Mouse (Mus musculus): ENCODE measurements around the gene Snrpd3. TPM values are rescaled to one million over a fixed set of nuclear protein-coding genes. Genes with fewer than 3 reads are reported as not detected.
A peak's percentile ranks its signal among the peaks of the same experiment; 100 is the strongest.
"Not testable (repeated sequence)": the region's sequence is repeated elsewhere in the genome, so short reads cannot be mapped to it uniquely, and the experiment has no call there.

The Snrpd3 gene
- total RNA-seq, 2 experiments from 2014 or later: 65.7 to 69.5 TPM

GRCm38 (mm10) chr10:75525450-75525849 is 8.1 kb downstream of the Snrpd3 start:
- DNase-seq; intact Hi-C loops (cut with DNase I): not testable (repeated sequence)

GRCm38 (mm10) chr10:75530322-75530721 is 13.0 kb downstream of the Snrpd3 start:
- no peak for DNase-seq
- intact Hi-C loops (cut with DNase I): no loop called here

- intact Hi-C loops (cut with DNase I): no loop called here
- DNase-seq: no peak
These were observed 14.3 kb downstream of the Snrpd3 start for GRCm38 (mm10) chr10:75531532-75532090.

- intact Hi-C loops (cut with DNase I): no loop called here
- DNase-seq: no peak
These were observed 16.9 kb downstream of the Snrpd3 start for GRCm38 (mm10) chr10:75534216-75534615.

- DNase-seq: peak; percentile 40 to 52
- intact Hi-C loops (cut with DNase I): no loop called here
These were observed 17.6 kb downstream of the Snrpd3 start for GRCm38 (mm10) chr10:75534934-75535333.

GRCm38 (mm10) chr10:75535423-75535822 is 18.1 kb downstream of the Snrpd3 start:
- no peak for DNase-seq
- intact Hi-C loops (cut with DNase I): no loop called here

- intact Hi-C loops (cut with DNase I): no loop called here
- DNase-seq: no peak
These were observed 18.8 kb downstream of the Snrpd3 start for GRCm38 (mm10) chr10:75536123-75536522.

- no peak for DNase-seq
- intact Hi-C loops (cut with DNase I): no loop called here
These were observed 30.6 kb downstream of the Snrpd3 start for GRCm38 (mm10) chr10:75547901-75548300.

GRCm38 (mm10) chr10:75548486-75548885 is 31.1 kb downstream of the Snrpd3 start:
- DNase-seq: no peak

GRCm38 (mm10) chr10:75549886-75550285 is 32.5 kb downstream of the Snrpd3 start:
- intact Hi-C loops (cut with DNase I): no loop called here
- no peak for DNase-seq

More at GRCm38 (mm10) chr10:75548486-75548885, 31.1 kb downstream of the Snrpd3 start:
- intact Hi-C loops (cut with DNase I): no loop called here

- intact Hi-C loops (cut with DNase I): no loop called here
These were observed 33.8 kb downstream of the Snrpd3 start for GRCm38 (mm10) chr10:75551175-75551574.

GRCm38 (mm10) chr10:75552106-75552505 is 34.8 kb downstream of the Snrpd3 start:
- intact Hi-C loops (cut with DNase I): no loop called here
- no peak for DNase-seq

More at GRCm38 (mm10) chr10:75551175-75551574, 33.8 kb downstream of the Snrpd3 start:
- DNase-seq: no peak

GRCm38 (mm10) chr10:75552701-75553450 is 35.5 kb downstream of the Snrpd3 start:
- intact Hi-C loops (cut with DNase I): no loop called here
- no peak for DNase-seq

GRCm38 (mm10) chr10:75554090-75554489 is 36.7 kb downstream of the Snrpd3 start:
- intact Hi-C loops (cut with DNase I): no loop called here
- DNase-seq: no peak

- intact Hi-C loops (cut with DNase I): no loop called here
- DNase-seq: no peak
These were observed 38.2 kb downstream of the Snrpd3 start for GRCm38 (mm10) chr10:75555557-75555956.

- intact Hi-C loops (cut with DNase I): no loop called here
- no peak for DNase-seq
These were observed 38.7 kb downstream of the Snrpd3 start for GRCm38 (mm10) chr10:75556026-75556425.

- intact Hi-C loops (cut with DNase I): no loop called here
- DNase-seq: no peak
These were observed 41.2 kb downstream of the Snrpd3 start for GRCm38 (mm10) chr10:75558515-75558914.

GRCm38 (mm10) chr10:75559041-75559675 is 41.8 kb downstream of the Snrpd3 start:
- no peak for DNase-seq
- intact Hi-C loops (cut with DNase I): no loop called here

GRCm38 (mm10) chr10:75559676-75560548 is 42.6 kb downstream of the Snrpd3 start, which contains the start of gene Lrrc75b:
TSS of gene Lrrc75b (minus strand) at chr10:75560330.
- peak; percentile 49 to 56 for DNase-seq
- intact Hi-C loops (cut with DNase I): no loop called here

GRCm38 (mm10) chr10:75560549-75560899 is 43.2 kb downstream of the Snrpd3 start:
- no peak for DNase-seq
- intact Hi-C loops (cut with DNase I): no loop called here
